Mouse (Mus musculus): ENCODE measurements around the gene Fgd1. TPM values are rescaled to one million over a fixed set of nuclear protein-coding genes. Genes with fewer than 3 reads are reported as not detected.

Fgd1 gene
- polyA plus RNA-seq, 2 experiments, result 1.6 to 3.5 TPM

DNA sequence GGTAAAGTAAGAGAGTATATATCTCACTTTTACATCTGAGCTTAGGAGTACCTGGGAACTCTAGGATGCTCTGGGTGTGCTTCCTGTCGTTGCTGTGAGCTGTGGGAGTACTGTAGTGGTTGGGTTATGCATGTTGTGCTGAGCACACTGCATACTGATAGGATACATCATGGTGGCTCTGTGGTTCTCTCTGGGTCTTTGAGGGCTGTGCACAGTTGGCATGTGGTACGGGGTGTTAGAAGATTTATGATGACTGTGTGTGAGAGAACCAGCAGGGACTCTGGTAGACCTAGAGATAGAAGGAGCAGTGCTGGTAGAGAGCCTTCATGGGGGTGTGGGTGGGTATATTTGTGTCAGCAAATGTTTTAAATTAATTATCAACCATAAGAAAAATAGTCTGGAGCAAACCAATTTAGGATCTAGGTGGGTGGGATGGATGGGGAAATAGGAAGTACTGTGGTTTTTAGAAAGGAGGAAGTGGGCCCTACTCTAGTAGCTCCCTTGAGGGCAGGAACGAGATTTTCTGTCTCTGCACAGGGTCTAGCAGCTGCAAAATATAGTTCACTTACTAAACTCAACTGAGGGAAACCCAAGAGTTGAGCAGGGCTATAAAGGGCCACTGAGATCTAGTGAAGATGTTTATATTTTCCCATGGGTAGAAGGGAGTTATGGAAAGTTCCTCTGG is 15.8 kb downstream of the Fgd1 start:
- no peak overlapping the region for H3K4me3 ChIP-seq (ENCODE audit: insufficient read depth in 1 of 2, low read depth in 2 of 2, low read length in 2 of 2)
- TF ChIP-seq CTCF (IDR thresholded peaks at IDR 0.05; ENCODE audit: low read depth) (no peak), EP300 (IDR thresholded peaks at IDR 0.05; ENCODE audit: low read depth) (no peak)
- H3K4me2 ChIP-seq (ENCODE audit: low read depth), result no peak overlapping the region
- H3K4me1 ChIP-seq (replicated peaks; ENCODE audit: control insufficient read depth in 2 of 2, insufficient read depth in 2 of 2, low read length in 1 of 2), result no peaks in the 10 kb centered on the region; a peak in 1 of 4 replicates
- H3K36me3 ChIP-seq (replicated peaks; ENCODE audit: control insufficient read depth, insufficient read depth, low read depth), result no peaks in the 10 kb centered on the region
- no peak for DNase-seq (ENCODE audit: low read depth in 3 of 3, low spot score in 3 of 3)
- no peaks in the 10 kb centered on the region for H3K27me3 ChIP-seq (ENCODE audit: control insufficient read depth, insufficient read depth, low read length)
- ATAC-seq (ENCODE audit: insufficient read depth), result no peak
- H3K27ac ChIP-seq, result no peak overlapping the region
- no peak overlapping the region for H3K9ac ChIP-seq (replicated peaks)
- WGBS (ENCODE audit: insufficient replicate concordance), result 10% methylated on average over 3 of the region's 3 CpGs
- no peaks in the 10 kb centered on the region for H3K9me3 ChIP-seq (ENCODE audit: control insufficient read depth, low read length)

DNA sequence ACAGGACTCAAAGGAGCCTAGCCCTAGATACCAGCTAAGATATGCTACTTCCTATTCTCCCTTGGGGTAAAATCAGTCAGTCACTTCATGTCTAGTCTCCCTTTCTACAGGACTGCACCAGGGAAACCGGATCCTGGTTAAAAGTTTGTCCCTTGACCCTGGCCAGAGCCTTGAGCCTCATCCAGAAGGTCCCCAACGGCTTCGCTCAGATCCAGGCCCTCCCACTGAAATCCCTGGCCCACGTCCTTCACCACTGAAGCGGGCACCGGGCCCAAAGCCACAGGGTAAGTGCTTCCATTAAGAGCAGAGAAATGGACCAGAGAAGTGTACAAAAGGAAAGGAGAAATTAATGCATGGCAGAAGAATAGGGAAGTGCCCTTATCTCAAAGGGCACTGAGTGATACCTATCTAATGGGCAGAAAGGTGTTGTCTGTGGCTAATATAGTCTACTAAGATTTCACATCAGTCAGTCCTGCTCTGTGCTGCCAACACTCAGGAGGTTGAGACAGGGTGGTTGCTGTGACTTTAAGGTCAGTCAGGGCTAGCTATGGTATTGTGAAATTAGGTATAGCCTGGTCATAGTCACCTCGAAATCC is 20.2 kb downstream of the Fgd1 start:
- ATAC-seq (ENCODE audit: insufficient read depth), result no peak
- Histone ChIP-seq H3K4me3 (ENCODE audit: insufficient read depth in 1 of 2, low read depth in 2 of 2, low read length in 2 of 2) (no peak overlapping the region), H3K9me3 (ENCODE audit: control insufficient read depth, low read length) (no peaks in the 10 kb centered on the region), H3K36me3 (replicated peaks; ENCODE audit: control insufficient read depth, insufficient read depth, low read depth) (no peaks in the 10 kb centered on the region), H3K9ac (replicated peaks) (no peak overlapping the region), H3K4me1 (replicated peaks; ENCODE audit: control insufficient read depth in 2 of 2, insufficient read depth in 2 of 2, low read length in 1 of 2) (no peaks in the 10 kb centered on the region; a peak in 1 of 4 replicates), H3K4me2 (ENCODE audit: low read depth) (no peak overlapping the region), H3K27me3 (ENCODE audit: control insufficient read depth, insufficient read depth, low read length) (no peaks in the 10 kb centered on the region), H3K27ac (no peak overlapping the region)
- TF ChIP-seq EP300 (IDR thresholded peaks at IDR 0.05; ENCODE audit: low read depth) (no peak), CTCF (IDR thresholded peaks at IDR 0.05; ENCODE audit: low read depth) (no peak)
- DNase-seq (ENCODE audit: low read depth in 3 of 3, low spot score in 3 of 3), result no peak
- 57% methylated on average over 7 of the region's 7 CpGs for WGBS (ENCODE audit: insufficient replicate concordance)

DNA sequence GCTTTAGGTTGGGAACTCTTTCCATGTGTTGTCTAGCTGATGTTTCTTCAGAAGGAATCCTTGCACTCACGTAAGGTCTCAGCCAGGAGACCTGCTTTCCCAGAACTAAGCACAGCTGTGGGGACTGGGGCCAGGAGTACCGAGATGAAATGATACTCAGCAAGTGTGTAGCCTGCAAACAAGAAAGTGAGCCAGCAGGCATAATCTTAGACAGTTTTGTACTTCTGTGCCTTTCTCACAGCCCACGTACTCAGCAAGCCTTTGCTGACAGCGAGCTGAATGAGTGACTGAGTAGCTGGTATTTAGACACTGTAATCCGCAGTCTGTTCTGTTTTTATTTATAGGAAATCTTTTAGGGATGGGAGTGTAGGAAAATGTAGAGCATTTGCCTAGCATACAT is 21.9 kb downstream of the Fgd1 start:
- Histone ChIP-seq H3K9ac (replicated peaks) (no peak overlapping the region), H3K9me3 (ENCODE audit: control insufficient read depth, low read length) (no peaks in the 10 kb centered on the region), H3K4me2 (ENCODE audit: low read depth) (no peak overlapping the region), H3K27me3 (ENCODE audit: control insufficient read depth, insufficient read depth, low read length) (no peaks in the 10 kb centered on the region), H3K27ac (no peak overlapping the region), H3K4me3 (ENCODE audit: insufficient read depth in 1 of 2, low read depth in 2 of 2, low read length in 2 of 2) (no peak overlapping the region), H3K36me3 (replicated peaks; ENCODE audit: control insufficient read depth, insufficient read depth, low read depth) (no peaks in the 10 kb centered on the region), H3K4me1 (replicated peaks; ENCODE audit: control insufficient read depth in 2 of 2, insufficient read depth in 2 of 2, low read length in 1 of 2) (no peaks in the 10 kb centered on the region)
- ATAC-seq (ENCODE audit: insufficient read depth) (no peak), DNase-seq (ENCODE audit: low read depth in 3 of 3, low spot score in 3 of 3) (no peak)
- WGBS (ENCODE audit: insufficient replicate concordance), result 69% methylated on average over 5 of the region's 5 CpGs
- TF ChIP-seq EP300 (IDR thresholded peaks at IDR 0.05; ENCODE audit: low read depth), result no peak
- TF ChIP-seq CTCF (IDR thresholded peaks at IDR 0.05; ENCODE audit: low read depth), result no peak

DNA sequence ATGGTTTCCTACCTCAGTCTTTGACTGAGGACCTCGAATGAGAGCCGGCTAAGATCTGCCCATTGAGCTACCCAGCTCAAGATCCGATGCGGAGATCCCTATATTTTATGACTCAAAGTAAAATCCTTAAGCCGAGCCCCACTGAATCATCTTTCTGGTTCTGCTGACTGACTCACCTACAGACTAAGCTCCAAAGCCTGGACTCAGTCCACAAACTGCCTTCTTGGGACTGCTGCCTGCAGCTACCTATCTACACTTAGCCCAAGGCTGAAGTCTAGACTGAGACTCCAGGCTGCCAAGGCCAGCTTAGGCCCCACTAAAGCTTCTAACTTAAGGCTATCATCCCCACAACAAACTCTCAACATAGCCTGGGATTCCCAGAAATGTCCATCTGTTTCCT is 30.1 kb downstream of the Fgd1 start:
- H3K9me3 ChIP-seq (ENCODE audit: control insufficient read depth, low read length), result no peaks in the 10 kb centered on the region
- H3K27ac ChIP-seq, result no peak overlapping the region
- H3K4me2 ChIP-seq (ENCODE audit: low read depth), result no peak overlapping the region
- H3K36me3 ChIP-seq (replicated peaks; ENCODE audit: control insufficient read depth, insufficient read depth, low read depth), result no peaks in the 10 kb centered on the region
- no peak overlapping the region for H3K4me3 ChIP-seq (ENCODE audit: insufficient read depth in 1 of 2, low read depth in 2 of 2, low read length in 2 of 2)
- H3K27me3 ChIP-seq (ENCODE audit: control insufficient read depth, insufficient read depth, low read length), result no peaks in the 10 kb centered on the region
- TF ChIP-seq CTCF (IDR thresholded peaks at IDR 0.05; ENCODE audit: low read depth), result no peak
- no peak for TF ChIP-seq EP300 (IDR thresholded peaks at IDR 0.05; ENCODE audit: low read depth)
- ATAC-seq (ENCODE audit: insufficient read depth), result no peak
- H3K4me1 ChIP-seq (replicated peaks; ENCODE audit: control insufficient read depth in 2 of 2, insufficient read depth in 2 of 2, low read length in 1 of 2), result no peaks in the 10 kb centered on the region
- no peak for DNase-seq (ENCODE audit: low read depth in 3 of 3, low spot score in 3 of 3)
- 72% methylated on average over 5 of the region's 5 CpGs for WGBS (ENCODE audit: insufficient replicate concordance)
- H3K9ac ChIP-seq (replicated peaks), result no peak overlapping the region

DNA sequence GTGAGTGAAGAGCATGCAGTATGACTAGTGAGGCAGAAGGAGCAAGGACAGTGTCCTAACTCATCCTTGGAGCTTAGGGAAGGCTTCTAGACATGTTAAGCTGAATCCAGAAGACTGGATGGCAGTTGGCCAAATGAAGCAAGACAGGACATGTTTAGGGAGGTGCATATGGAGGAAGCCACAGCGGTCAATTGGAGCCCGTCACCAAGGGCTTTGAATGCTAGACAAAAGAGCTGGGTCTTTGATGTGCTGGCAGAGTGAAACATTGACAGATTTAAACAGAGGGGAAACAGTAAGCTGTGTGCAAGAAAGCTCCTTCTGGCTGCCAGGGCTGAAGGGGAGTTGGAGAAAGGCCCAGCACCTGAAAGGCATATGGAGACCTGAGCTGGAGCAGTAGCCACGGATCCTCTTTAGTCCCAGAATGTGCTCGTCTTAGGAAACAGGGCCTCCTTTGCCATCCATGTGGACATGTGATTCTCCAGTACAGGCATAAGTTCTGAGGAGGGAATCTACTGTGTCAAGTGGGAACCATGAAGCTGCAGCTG is 31.1 kb downstream of the Fgd1 start:
- DNase-seq (ENCODE audit: low read depth in 3 of 3, low spot score in 3 of 3) (no peak), ATAC-seq (ENCODE audit: insufficient read depth) (no peak)
- WGBS (ENCODE audit: insufficient replicate concordance), result 76% methylated on average over 4 of the region's 4 CpGs
- no peaks in the 10 kb centered on the region for H3K9me3 ChIP-seq (ENCODE audit: control insufficient read depth, low read length)
- no peaks in the 10 kb centered on the region for H3K27me3 ChIP-seq (ENCODE audit: control insufficient read depth, insufficient read depth, low read length)
- H3K4me3 ChIP-seq (ENCODE audit: insufficient read depth in 1 of 2, low read depth in 2 of 2, low read length in 2 of 2), result no peak overlapping the region
- H3K4me1 ChIP-seq (replicated peaks; ENCODE audit: control insufficient read depth in 2 of 2, insufficient read depth in 2 of 2, low read length in 1 of 2), result no peaks in the 10 kb centered on the region
- no peak overlapping the region for H3K9ac ChIP-seq (replicated peaks)
- H3K36me3 ChIP-seq (replicated peaks; ENCODE audit: control insufficient read depth, insufficient read depth, low read depth), result no peaks in the 10 kb centered on the region
- no peak overlapping the region for H3K27ac ChIP-seq
- no peak overlapping the region for H3K4me2 ChIP-seq (ENCODE audit: low read depth)
- no peak for TF ChIP-seq EP300 (IDR thresholded peaks at IDR 0.05; ENCODE audit: low read depth)
- no peak for TF ChIP-seq CTCF (IDR thresholded peaks at IDR 0.05; ENCODE audit: low read depth)
